Mouse (Mus musculus) naive thymus-derived CD4-positive, alpha-beta T cell, adult 2 months (primary cell): ENCODE results near the gene Gria1.

Experiments used
- DNase-seq: peaks from one replicate; pipeline ENCODE4 v3.0.0-alpha.2; 2011; ENCODE audit warnings: low read depth

Gria1 gene

GRCm38 (mm10) chr11:57174165-57174564, 163.0 kb downstream of the Gria1 start:
- no peak for DNase-seq

- DNase-seq: no peak
Measured at GRCm38 (mm10) chr11:57176552-57176951, 165.4 kb downstream of the Gria1 start.

GRCm38 (mm10) chr11:57184216-57184615, 173.0 kb downstream of the Gria1 start:
- no peak for DNase-seq

GRCm38 (mm10) chr11:57185110-57185509, 173.9 kb downstream of the Gria1 start:
- no peak for DNase-seq

GRCm38 (mm10) chr11:57189391-57189790, 178.2 kb downstream of the Gria1 start:
- no peak for DNase-seq

- no peak for DNase-seq
Measured at GRCm38 (mm10) chr11:57194746-57195145, 183.6 kb downstream of the Gria1 start.

- DNase-seq: no peak
Measured at GRCm38 (mm10) chr11:57201245-57201976, 190.2 kb downstream of the Gria1 start.

- no peak for DNase-seq
Measured at GRCm38 (mm10) chr11:57204371-57204770, 193.2 kb downstream of the Gria1 start.

GRCm38 (mm10) chr11:57207260-57207659, 196.1 kb downstream of the Gria1 start:
- no peak for DNase-seq

- DNase-seq: no peak
Measured at GRCm38 (mm10) chr11:57214079-57214478, 202.9 kb downstream of the Gria1 start.

GRCm38 (mm10) chr11:57214583-57214982, 203.4 kb downstream of the Gria1 start:
- no peak for DNase-seq

- no peak for DNase-seq
Measured at GRCm38 (mm10) chr11:57222797-57223569, 211.8 kb downstream of the Gria1 start.

- no peak for DNase-seq
Measured at GRCm38 (mm10) chr11:57235446-57235845, 224.3 kb downstream of the Gria1 start.

GRCm38 (mm10) chr11:57236431-57236830, 225.2 kb downstream of the Gria1 start:
- no peak for DNase-seq

- DNase-seq: no peak
Measured at GRCm38 (mm10) chr11:57239758-57240157, 228.6 kb downstream of the Gria1 start.

- DNase-seq: no peak
Measured at GRCm38 (mm10) chr11:57243835-57244234, 232.6 kb downstream of the Gria1 start.

GRCm38 (mm10) chr11:57244543-57244942, 233.4 kb downstream of the Gria1 start:
- no peak for DNase-seq

- no peak for DNase-seq
Measured at GRCm38 (mm10) chr11:57248870-57249269, 237.7 kb downstream of the Gria1 start.

- DNase-seq: no peak
Measured at GRCm38 (mm10) chr11:57250129-57250528, 238.9 kb downstream of the Gria1 start.

- DNase-seq: no peak
Measured at GRCm38 (mm10) chr11:57271687-57272086, 260.5 kb downstream of the Gria1 start.

GRCm38 (mm10) chr11:57274687-57275086, 263.5 kb downstream of the Gria1 start:
- no peak for DNase-seq

- no peak for DNase-seq
Measured at GRCm38 (mm10) chr11:57278056-57278455, 266.9 kb downstream of the Gria1 start.

- no peak for DNase-seq
Measured at GRCm38 (mm10) chr11:57286119-57286518, 274.9 kb downstream of the Gria1 start.
